ENCODE assay signal across 8 mouse cellular contexts in the genomic region with DNA sequence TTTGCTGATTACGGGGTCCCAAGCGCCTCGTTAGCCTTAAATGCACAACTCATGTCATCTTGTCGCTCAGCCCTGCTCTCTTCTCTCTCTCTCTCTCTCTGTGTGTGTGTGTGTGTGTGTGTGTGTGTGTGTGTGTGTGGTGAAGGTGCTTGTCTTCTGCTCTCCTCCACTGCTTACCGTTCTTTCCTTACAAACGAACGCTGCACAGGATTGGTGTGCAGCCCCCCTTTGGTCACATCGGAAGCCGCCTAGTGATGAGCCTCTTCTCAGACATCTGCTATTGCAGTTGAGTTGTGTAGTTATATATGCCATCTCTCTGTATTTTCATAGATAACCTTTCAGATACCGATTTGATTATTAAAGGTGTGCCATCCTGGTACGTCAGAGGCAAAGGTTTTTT. TPM values are rescaled to one million over a fixed set of nuclear protein-coding genes. Genes with fewer than 3 reads are reported as not detected.
DNase-seq lines count a peak whose midpoint lies in the region; ATAC-seq and TF ChIP-seq lines count a peak whose summit lies in the region.

No protein-coding gene starts in this region.

- no peaks in the 10 kb centered on the region for H3K36me3 ChIP-seq in thymus, adult 2 months (ENCODE audit: control insufficient read depth, insufficient read depth, low read length)
- no peaks in the 10 kb centered on the region for H3K36me3 ChIP-seq in limb, embryonic 15.5 days

- no peaks in the 10 kb centered on the region for H3K9me3 ChIP-seq in limb, embryonic 15.5 days

- TF ChIP-seq CTCF in gastrocnemius, adult 2 months (IDR thresholded peaks at IDR 0.05) = no peak
- TF ChIP-seq CTCF in thymus, adult 2 months (IDR thresholded peaks at IDR 0.05; ENCODE audit: borderline replicate concordance, control insufficient read depth, extremely low read depth, insufficient read depth, low read length, poor library complexity) = no peak

- H3K27me3 ChIP-seq in thymus, adult 2 months (ENCODE audit: control insufficient read depth, insufficient read depth, low read length) = no peaks in the 10 kb centered on the region
- H3K27me3 ChIP-seq in limb, embryonic 15.5 days = peaks cover 23% of the 10 kb centered on the region

- H3K4me3 ChIP-seq in gastrocnemius, adult 2 months = peak overlapping the region; percentile 77
- H3K4me3 ChIP-seq in thymus, adult 2 months (ENCODE audit: control insufficient read depth, insufficient read depth, low read length) = peak overlapping the region; percentile 98
- H3K4me3 ChIP-seq in limb, embryonic 15.5 days = peak overlapping the region; percentile 72

- H3K9ac ChIP-seq in limb, embryonic 15.5 days = 0 out of 2 replicates have a peak overlapping the region, but pooled peaks have one; percentile 42

- 1% methylated on average over 11 of the region's 11 CpGs for WGBS in thymus, adult 2 months
- 4% methylated on average over 11 of the region's 11 CpGs for WGBS in limb, embryonic 15.5 days

- H3K4me2 ChIP-seq in limb, embryonic 15.5 days = peak overlapping the region; percentile 100

- H3K4me1 ChIP-seq in thymus, adult 2 months (replicated peaks; ENCODE audit: control insufficient read depth, insufficient read depth, low read length) = peaks cover 12% of the 10 kb centered on the region
- H3K4me1 ChIP-seq in limb, embryonic 15.5 days = peaks cover 17% of the 10 kb centered on the region

- DNase-seq in gastrocnemius, adult 2 months = no peak
- no peak for DNase-seq in gastrocnemius, postnatal 36 days
- no peak for DNase-seq in thymus, adult 2 months
- no peak for DNase-seq in thymus, postnatal 0 days (ENCODE audit: low spot score)
- DNase-seq in adrenal gland, postnatal 14 days = no peak
- no peak for DNase-seq in frontal cortex, postnatal 10 days (ENCODE audit: low spot score in 2 of 2)
- no peak for DNase-seq in urinary bladder, adult 2 months (ENCODE audit: low spot score)

- TF ChIP-seq POLR2A in thymus, adult 2 months (IDR thresholded peaks at IDR 0.05; ENCODE audit: control insufficient read depth, extremely low read depth, insufficient read depth, low read length, poor library complexity) = no peak

- intact Hi-C loops in gastrocnemius, adult 2 months (cut with DNase I) = no loop called here
- intact Hi-C loops in gastrocnemius, postnatal 36 days (cut with DNase I) = no loop called here

- ATAC-seq in limb, embryonic 15.5 days (ENCODE audit: insufficient number of reproducible peaks, low FRiP score, low TSS enrichment, low read depth) = no peak

- H3K27ac ChIP-seq in gastrocnemius, adult 2 months = no peak overlapping the region
- H3K27ac ChIP-seq in thymus, adult 2 months (ENCODE audit: control insufficient read depth, insufficient read depth, low read length) = peak overlapping the region; percentile 75
- H3K27ac ChIP-seq in limb, embryonic 15.5 days = no peak overlapping the region

RNA-seq across cellular contexts. Expression of a gene that starts 1.1 kb away (rescaled TPM):
- not detected for total RNA-seq in gastrocnemius, adult 2 months (2021)
- total RNA-seq in gastrocnemius, postnatal 36 days (2021) = under 1 TPM in 1 of 2 experiments, not detected in 1; 0.15 TPM
- polyA plus RNA-seq in thymus, adult 2 months (2012; rRNA removed) = 52.7 and 53.0 TPM in 2 replicates
- 12.5 and 15.6 TPM in 2 replicates for polyA plus RNA-seq in thymus, postnatal 0 days (2015; fragmentation: Nextera tagmentation; extraction: Ambion mirVana)
- 0.68 and 1.3 TPM in 2 replicates for polyA plus RNA-seq in limb, embryonic 15.5 days (2015; fragmentation: Nextera tagmentation; extraction: Ambion mirVana)
- 2.0 and 3.6 TPM in 2 replicates for total RNA-seq in adrenal gland, postnatal 14 days (2021)
- polyA plus RNA-seq in urinary bladder, adult 2 months (2012; rRNA removed) = 1.0 and 1.1 TPM in 2 replicates
